Comparison of ENCODE assay signal across 15 mouse cellular contexts in genomic region chr10:86342151-86342550, GRCm38 (mm10). TPM values are rescaled to one million over a fixed set of nuclear protein-coding genes. Genes with fewer than 3 reads are reported as not detected.
DNase-seq lines count a peak whose midpoint lies in the region; ATAC-seq and TF ChIP-seq lines count a peak whose summit lies in the region.
"Had no signal": no experiment of that assay in that cellular context is flagged by ENCODE, and none has a peak within 500 bp of the region (broad histone marks: within the 10 kb centered on the region; RNA-seq: fewer than 3 reads in every experiment).

No protein-coding gene starts in this region.

- peaks cover 50% of the 10 kb centered on the region for H3K36me3 ChIP-seq in heart, adult 2 months (ENCODE audit: control insufficient read depth, insufficient read depth, low read length)
- H3K36me3 ChIP-seq in kidney, adult 2 months (ENCODE audit: control insufficient read depth, insufficient read depth, low read length), result peaks cover 30% of the 10 kb centered on the region
- no peaks in the 10 kb centered on the region for H3K36me3 ChIP-seq in stomach, embryonic 16.5 days (ENCODE audit: control insufficient read depth, insufficient read depth, low read length)
- peaks cover 6% of the 10 kb centered on the region; the same call in 1 of the 2 replicates for H3K36me3 ChIP-seq in stomach, postnatal 0 days (ENCODE audit: control insufficient read depth, insufficient read depth, low read length)

- H3K27ac ChIP-seq in heart, adult 2 months, result peak overlapping the region; percentile 92
- H3K27ac ChIP-seq in kidney, adult 2 months (ENCODE audit: insufficient read depth, low read depth, low read length), result peak overlapping the region; percentile 80
- H3K27ac ChIP-seq in stomach, embryonic 16.5 days (ENCODE audit: low read length), result peak overlapping the region; percentile 44
- no peak overlapping the region; the same call in 1 of the 2 replicates for H3K27ac ChIP-seq in stomach, postnatal 0 days (replicated peaks)
- H3K27ac ChIP-seq: hindbrain, embryonic 12.5 days had no signal

- no peaks in the 10 kb centered on the region for H3K27me3 ChIP-seq in heart, adult 2 months (ENCODE audit: control insufficient read depth, insufficient read depth, low read length)
- no peaks in the 10 kb centered on the region for H3K27me3 ChIP-seq in kidney, adult 2 months (replicated peaks; ENCODE audit: control insufficient read depth, insufficient read depth, low read length)
- no peaks in the 10 kb centered on the region for H3K27me3 ChIP-seq in stomach, embryonic 16.5 days (ENCODE audit: control insufficient read depth, insufficient read depth, low read length)
- no peaks in the 10 kb centered on the region for H3K27me3 ChIP-seq in stomach, postnatal 0 days (ENCODE audit: control insufficient read depth, insufficient read depth, low read length)
- H3K27me3 ChIP-seq: CH12.LX; hindbrain, embryonic 12.5 days had no signal

- H3K4me3 ChIP-seq in heart, adult 2 months, result no peak overlapping the region
- no peak overlapping the region for H3K4me3 ChIP-seq in kidney, adult 2 months (ENCODE audit: insufficient read depth, low read depth, low read length)
- no peak overlapping the region for H3K4me3 ChIP-seq in stomach, embryonic 16.5 days (replicated peaks; ENCODE audit: low read length)
- no peak overlapping the region for H3K4me3 ChIP-seq in stomach, postnatal 0 days (ENCODE audit: low read depth, low read length)
- H3K4me3 ChIP-seq: erythroblast, embryonic 14.5 days; hindbrain, embryonic 12.5 days; myocyte had no signal

- TF ChIP-seq CTCF in heart, adult 2 months (IDR thresholded peaks at IDR 0.05), result no peak
- TF ChIP-seq CTCF in kidney, adult 2 months (conservative IDR thresholded peaks at IDR 0.05; ENCODE audit: insufficient read depth, insufficient read length, low read depth, low read length), result no peak
- TF ChIP-seq CTCF in stomach, postnatal 0 days (IDR thresholded peaks at IDR 0.05; ENCODE audit: low read depth), result no peak

- no peak overlapping the region for H3K9ac ChIP-seq in heart, adult 2 months (ENCODE audit: low read depth, low read length)
- peak overlapping the region; percentile 15; the same call in 1 of the 2 replicates for H3K9ac ChIP-seq in stomach, embryonic 16.5 days (ENCODE audit: low read length)
- no peak overlapping the region for H3K9ac ChIP-seq in stomach, postnatal 0 days (ENCODE audit: low read length)
- H3K9ac ChIP-seq: hindbrain, embryonic 12.5 days had no signal

- no peak for TF ChIP-seq POLR2A in heart, adult 2 months (IDR thresholded peaks at IDR 0.05; ENCODE audit: insufficient read depth, low read depth, low read length)
- no peak for TF ChIP-seq POLR2A in kidney, adult 2 months (IDR thresholded peaks at IDR 0.05; ENCODE audit: low read depth, low read length)

- ATAC-seq in stomach, embryonic 16.5 days (ENCODE audit: insufficient read depth, low FRiP score), result no peak
- ATAC-seq in stomach, postnatal 0 days (ENCODE audit: low FRiP score, low TSS enrichment), result no peak
- ATAC-seq: forebrain, embryonic 14.5 days had no signal

- H3K4me2 ChIP-seq in stomach, embryonic 16.5 days (ENCODE audit: low read depth, low read length), result no peak overlapping the region
- no peak overlapping the region for H3K4me2 ChIP-seq in stomach, postnatal 0 days (replicated peaks; ENCODE audit: low read depth)
- H3K4me2 ChIP-seq: hindbrain, embryonic 12.5 days had no signal

- peaks cover 47% of the 10 kb centered on the region for H3K4me1 ChIP-seq in heart, adult 2 months (ENCODE audit: control insufficient read depth, insufficient read depth, low read length)
- peaks cover 57% of the 10 kb centered on the region for H3K4me1 ChIP-seq in kidney, adult 2 months (ENCODE audit: control insufficient read depth, insufficient read depth, low read length)
- H3K4me1 ChIP-seq in stomach, embryonic 16.5 days (ENCODE audit: control insufficient read depth, insufficient read depth, low read length), result peaks cover 59% of the 10 kb centered on the region
- peaks cover 33% of the 10 kb centered on the region for H3K4me1 ChIP-seq in stomach, postnatal 0 days (replicated peaks; ENCODE audit: control insufficient read depth, insufficient read depth)

- no peak for DNase-seq in heart, adult 2 months
- no peak for DNase-seq in heart, postnatal 10 days
- no peak for DNase-seq in kidney, adult 2 months
- DNase-seq in kidney, postnatal 25 days, result no peak
- no peak for DNase-seq in stomach, postnatal 0 days (ENCODE audit: low spot score)
- DNase-seq in ovary, adult 18-20 months (ENCODE audit: low spot score), result no peak
- DNase-seq in natural killer cell, adult 2 months (ENCODE audit: low spot score in 2 of 2), result no peak
- DNase-seq: cerebellum, adult 18-20 months; cerebellum, postnatal 36 days had no signal

- intact Hi-C loops in heart, adult 2 months (cut with DNase I), result loop anchor here (5.0 kb wide), 1 partner anchor 115 kb away; no protein-coding TSS in a partner anchor
- intact Hi-C loops in heart, postnatal 10 days (cut with DNase I), result no loop called here

- no peaks in the 10 kb centered on the region for H3K9me3 ChIP-seq in stomach, embryonic 16.5 days (replicated peaks; ENCODE audit: control insufficient read depth, low read length)
- no peaks in the 10 kb centered on the region for H3K9me3 ChIP-seq in stomach, postnatal 0 days (ENCODE audit: control insufficient read depth, low read length)
- H3K9me3 ChIP-seq: hindbrain, embryonic 12.5 days had no signal

- 81% methylated on average over 4 of the region's 4 CpGs for WGBS in heart, adult 2 months
- 56% methylated on average over 4 of the region's 4 CpGs for WGBS in kidney, adult 2 months
- 80% methylated on average over 4 of the region's 4 CpGs for WGBS in stomach, embryonic 16.5 days
- WGBS in stomach, postnatal 0 days, result 75% methylated on average over 4 of the region's 4 CpGs

- H3K79me2 ChIP-seq in heart, adult 2 months (replicated peaks; ENCODE audit: control insufficient read depth, insufficient read depth, low read length), result no peaks in the 10 kb centered on the region

- TF ChIP-seq EP300 in heart, adult 2 months (IDR thresholded peaks at IDR 0.05; ENCODE audit: insufficient read depth, low read depth, low read length), result no peak
- TF ChIP-seq EP300 in stomach, postnatal 0 days (optimal IDR thresholded peaks at IDR 0.05), result no peak

RNA-seq across cellular contexts. Expression of gene Timp3, which starts 42.0 kb away (rescaled TPM):
- 100 to 1,000 TPM; 154 to 174 TPM for total RNA-seq in heart, adult 2 months (2021)
- 80.2 and 114 TPM in 2 replicates for polyA plus RNA-seq in heart, adult 2 months (2012; rRNA removed)
- total RNA-seq in heart, postnatal 10 days (2021), result 100 to 1,000 TPM; 112 to 223 TPM
- 609 and 859 TPM in 2 replicates for polyA plus RNA-seq in kidney, adult 2 months (2012; rRNA removed)
- polyA plus RNA-seq in stomach, embryonic 16.5 days (2015; fragmentation: Nextera tagmentation; extraction: Ambion mirVana), result 76.1 and 80.6 TPM in 2 replicates
- 33.0 and 33.9 TPM in 2 replicates for polyA plus RNA-seq in stomach, postnatal 0 days (2015; fragmentation: Nextera tagmentation; extraction: Ambion mirVana)
